ENCODE assay signal across 14 mouse cellular contexts in genomic region chr8:56277810-56278528, GRCm38 (mm10). TPM values are rescaled to one million over a fixed set of nuclear protein-coding genes. Genes with fewer than 3 reads are reported as not detected.
A peak's percentile ranks its signal among the peaks of the same experiment; 100 is the strongest.
DNase-seq lines count a peak whose midpoint lies in the region; ATAC-seq and TF ChIP-seq lines count a peak whose summit lies in the region.
"Had no signal": no experiment of that assay in that cellular context is flagged by ENCODE, and none has a peak within 500 bp of the region (broad histone marks: within the 10 kb centered on the region; RNA-seq: fewer than 3 reads in every experiment).

No protein-coding gene starts in this region.

- no peaks in the 10 kb centered on the region for H3K27me3 ChIP-seq in hindbrain, embryonic 14.5 days (ENCODE audit: control insufficient read depth, insufficient read depth, low read length)
- no peaks in the 10 kb centered on the region for H3K27me3 ChIP-seq in hindbrain, embryonic 11.5 days (ENCODE audit: control insufficient read depth, insufficient read depth, low read length)
- no peaks in the 10 kb centered on the region for H3K27me3 ChIP-seq in C2C12 (ENCODE audit: control insufficient read depth, insufficient read depth, insufficient read length)
- no peaks in the 10 kb centered on the region for H3K27me3 ChIP-seq in myocyte (ENCODE audit: control insufficient read depth, insufficient read depth, insufficient read length)
- H3K27me3 ChIP-seq in kidney, embryonic 15.5 days: no peaks in the 10 kb centered on the region
- H3K27me3 ChIP-seq: lung, embryonic 15.5 days; midbrain, embryonic 12.5 days; neural tube, embryonic 13.5 days had no signal

- H3K36me3 ChIP-seq in hindbrain, embryonic 14.5 days (replicated peaks; ENCODE audit: control insufficient read depth, insufficient read depth): no peaks in the 10 kb centered on the region
- no peaks in the 10 kb centered on the region for H3K36me3 ChIP-seq in hindbrain, embryonic 11.5 days (ENCODE audit: control insufficient read depth, insufficient read depth, low read length)
- H3K36me3 ChIP-seq in C2C12 (ENCODE audit: control insufficient read depth, insufficient read depth) (no peaks in the 10 kb centered on the region), myocyte (ENCODE audit: control insufficient read depth, insufficient read depth) (no peaks in the 10 kb centered on the region)
- H3K36me3 ChIP-seq in kidney, embryonic 15.5 days: no peaks in the 10 kb centered on the region
- H3K36me3 ChIP-seq: lung, embryonic 15.5 days; midbrain, embryonic 12.5 days; neural tube, embryonic 13.5 days had no signal

- 93% methylated on average over 7 of the region's 9 CpGs for WGBS in hindbrain, embryonic 14.5 days
- 91% methylated on average over 7 of the region's 9 CpGs for WGBS in hindbrain, embryonic 11.5 days
- 85% methylated on average over 7 of the region's 9 CpGs for WGBS in kidney, embryonic 15.5 days

- TF ChIP-seq CTCF in C2C12 (IDR thresholded peaks at IDR 0.05; ENCODE audit: control insufficient read depth, insufficient read depth, insufficient read length): no peak

- H3K9me3 ChIP-seq in hindbrain, embryonic 14.5 days (ENCODE audit: control insufficient read depth, low read length): no peaks in the 10 kb centered on the region
- no peaks in the 10 kb centered on the region for H3K9me3 ChIP-seq in hindbrain, embryonic 11.5 days (ENCODE audit: control insufficient read depth, low read length)
- no peaks in the 10 kb centered on the region for H3K9me3 ChIP-seq in kidney, embryonic 15.5 days (replicated peaks)
- H3K9me3 ChIP-seq: lung, embryonic 15.5 days; midbrain, embryonic 12.5 days; neural tube, embryonic 13.5 days had no signal

- H3K4me1 ChIP-seq in hindbrain, embryonic 14.5 days (replicated peaks; ENCODE audit: control insufficient read depth, insufficient read depth, low read length): no peaks in the 10 kb centered on the region
- H3K4me1 ChIP-seq in hindbrain, embryonic 11.5 days (replicated peaks; ENCODE audit: control insufficient read depth, insufficient read depth, low read length): no peaks in the 10 kb centered on the region
- no peaks in the 10 kb centered on the region for H3K4me1 ChIP-seq in kidney, embryonic 15.5 days
- H3K4me1 ChIP-seq: lung, embryonic 15.5 days; midbrain, embryonic 12.5 days; neural tube, embryonic 13.5 days had no signal

- H3K79me3 ChIP-seq in C2C12 (ENCODE audit: low read depth): no peaks in the 10 kb centered on the region

- H3K4me2 ChIP-seq in hindbrain, embryonic 14.5 days (replicated peaks): no peak overlapping the region
- no peak overlapping the region for H3K4me2 ChIP-seq in hindbrain, embryonic 11.5 days (replicated peaks; ENCODE audit: low read depth, low read length)
- peak overlapping the region; percentile 53 for H3K4me2 ChIP-seq in myocyte (ENCODE audit: low read depth)
- no peak overlapping the region for H3K4me2 ChIP-seq in kidney, embryonic 15.5 days
- H3K4me2 ChIP-seq: lung, embryonic 15.5 days; midbrain, embryonic 12.5 days; neural tube, embryonic 13.5 days had no signal

- H3K4me3 ChIP-seq in hindbrain, embryonic 14.5 days (replicated peaks; ENCODE audit: low read length): no peak overlapping the region
- H3K4me3 ChIP-seq in hindbrain, embryonic 11.5 days (ENCODE audit: low read depth, low read length): no peak overlapping the region
- no peak overlapping the region for H3K4me3 ChIP-seq in C2C12 (ENCODE audit: insufficient read depth, poor library complexity, severe bottlenecking)
- H3K4me3 ChIP-seq in myocyte: no peak overlapping the region
- no peak overlapping the region for H3K4me3 ChIP-seq in kidney, embryonic 15.5 days (replicated peaks)
- H3K4me3 ChIP-seq: erythroblast, embryonic 14.5 days; layer of hippocampus, adult 2 months; lung, embryonic 15.5 days; midbrain, embryonic 12.5 days; neural tube, embryonic 13.5 days had no signal

- no peak overlapping the region for H3K27ac ChIP-seq in hindbrain, embryonic 14.5 days
- H3K27ac ChIP-seq in hindbrain, embryonic 11.5 days (ENCODE audit: low read depth, low read length): no peak overlapping the region
- no peak overlapping the region for H3K27ac ChIP-seq in kidney, embryonic 15.5 days
- H3K27ac ChIP-seq: layer of hippocampus, adult 2 months; lung, embryonic 15.5 days; midbrain, embryonic 12.5 days; neural tube, embryonic 13.5 days had no signal

- peak; percentile 27; the same call in 1 of the 2 replicates for ATAC-seq in hindbrain, embryonic 14.5 days (ENCODE audit: low FRiP score)
- no peak for ATAC-seq in hindbrain, embryonic 11.5 days (ENCODE audit: low FRiP score)
- ATAC-seq in kidney, embryonic 15.5 days (replicated peaks; ENCODE audit: low FRiP score): no peak

- H3K9ac ChIP-seq in hindbrain, embryonic 14.5 days: no peak overlapping the region
- no peak overlapping the region for H3K9ac ChIP-seq in hindbrain, embryonic 11.5 days (ENCODE audit: low read depth, low read length)
- no peak overlapping the region for H3K9ac ChIP-seq in kidney, embryonic 15.5 days
- H3K9ac ChIP-seq: lung, embryonic 15.5 days; midbrain, embryonic 12.5 days; neural tube, embryonic 13.5 days had no signal

- DNase-seq in hindbrain, embryonic 14.5 days (ENCODE audit: low spot score): no peak
- DNase-seq in hindbrain, embryonic 11.5 days (ENCODE audit: low spot score): no peak
- DNase-seq in adipocyte (ENCODE audit: low spot score): peak; percentile 70
- no peak for DNase-seq in embryo, embryonic 10 days (ENCODE audit: low spot score)
- DNase-seq: kidney, adult 11 months; retina, postnatal 1 day had no signal

- H3K79me2 ChIP-seq in C2C12 (ENCODE audit: control insufficient read depth, insufficient read depth): no peaks in the 10 kb centered on the region
- no peaks in the 10 kb centered on the region for H3K79me2 ChIP-seq in myocyte (ENCODE audit: control insufficient read depth, insufficient read depth)

- H3ac ChIP-seq in C2C12 (ENCODE audit: control insufficient read depth, insufficient read length, low read depth) (no peak overlapping the region), myocyte (ENCODE audit: control insufficient read depth, insufficient read length) (no peak overlapping the region)

- no peak for TF ChIP-seq POLR2A in myocyte (IDR thresholded peaks at IDR 0.05; ENCODE audit: insufficient read length, low read depth)

TF ChIP-seq in C2C12, 6 proteins besides CTCF, POLR2A, EP300 and RAD21:
- TF ChIP-seq MYOD1 (IDR thresholded peaks at IDR 0.05; ENCODE audit: control insufficient read depth, insufficient read length, low read depth) (peak; percentile 85), CEBPB (IDR thresholded peaks at IDR 0.05; ENCODE audit: low read depth) (peak; percentile 50), MAX (IDR thresholded peaks at IDR 0.05) (no peak), USF1 (IDR thresholded peaks at IDR 0.05; ENCODE audit: low read depth) (no peak), FOSL1 (IDR thresholded peaks at IDR 0.05; ENCODE audit: insufficient read depth, low read length, poor library complexity, severe bottlenecking) (peak; percentile 85), MYOG (IDR thresholded peaks at IDR 0.05; ENCODE audit: control insufficient read depth, extremely low read depth, insufficient read length) (no peak)
TF ChIP-seq in C2C12: peak in this region for 3.

TF ChIP-seq in myocyte, 11 proteins besides CTCF, POLR2A, EP300 and RAD21:
- TF ChIP-seq CEBPB (IDR thresholded peaks at IDR 0.05; ENCODE audit: insufficient read depth, poor library complexity, severe bottlenecking): no peak
- TF ChIP-seq TCF12 (IDR thresholded peaks at IDR 0.05; ENCODE audit: insufficient read depth, poor library complexity, severe bottlenecking): peak; percentile 56
- TF ChIP-seq MYOD1 (IDR thresholded peaks at IDR 0.05; ENCODE audit: control insufficient read depth in 1 of 3, insufficient read length in 2 of 3, low read depth in 2 of 3): peak; percentile 24 to 93 (median 85)
- TF ChIP-seq MYOG (IDR thresholded peaks at IDR 0.05; ENCODE audit: control insufficient read depth in 1 of 3, insufficient read depth in 1 of 3, insufficient read length in 2 of 3, low read depth in 2 of 3): peak; percentile 3 to 90 (median 73)
- TF ChIP-seq POLR2AphosphoS2 (IDR thresholded peaks at IDR 0.05; ENCODE audit: insufficient read length, low read depth): no peak
- peak; percentile 7 for TF ChIP-seq SRF (IDR thresholded peaks at IDR 0.05; ENCODE audit: control insufficient read depth, insufficient read length, low read depth)
- peak; percentile 70 for TF ChIP-seq TCF3 (IDR thresholded peaks at IDR 0.05; ENCODE audit: insufficient read length, low read depth)

RNA-seq across cellular contexts. Expression of gene Hpgd, which starts 16.4 kb away (rescaled TPM):
- polyA plus RNA-seq in hindbrain, embryonic 14.5 days (2014; fragmentation: Nextera tagmentation; extraction: Ambion mirVana): 10.4 and 14.1 TPM in 2 replicates
- polyA plus RNA-seq in hindbrain, embryonic 11.5 days (2014; fragmentation: Nextera tagmentation; extraction: Ambion mirVana): 19.2 and 19.4 TPM in 2 replicates
- polyA plus RNA-seq in C2C12 (2012; fragmentation: generic; extraction: Trizol) (0.06 TPM), myocyte (2012; fragmentation: generic; extraction: Trizol) (0.13 TPM)
- 21.2 and 24.1 TPM in 2 replicates for polyA plus RNA-seq in kidney, embryonic 15.5 days (2015; fragmentation: Nextera tagmentation; extraction: Ambion mirVana)

Comparison
In these comparisons a context has a peak if more than half of its experiments do, and no peak if none do; other contexts are left out.
1. RNA of gene Hpgd, which starts 16.4 kb away (polyA plus RNA-seq): 21.2 to 24.1 TPM in kidney, embryonic 15.5 days, 19.2 to 19.4 TPM in hindbrain, embryonic 11.5 days and 10.4 to 14.1 TPM in hindbrain, embryonic 14.5 days; 0.13 TPM in myocyte (single experiment) and 0.06 TPM in C2C12 (single experiment); every median in the first group is over 10 times any median in the second.